Mouse (Mus musculus): ENCODE results near the gene Snap25. TPM values are rescaled to one million over a fixed set of nuclear protein-coding genes. Genes with fewer than 3 reads are reported as not detected.
A peak's percentile ranks its signal among the peaks of the same experiment; 100 is the strongest.

The Snap25 gene
- polyA plus RNA-seq, 1 experiment from 2014 or later, result 0.09 TPM

- no peak overlapping the region for H3K4me2 ChIP-seq (ENCODE audit: low read length)
- no peak for TF ChIP-seq CTCF (IDR thresholded peaks at IDR 0.05; ENCODE audit: low read depth)
- WGBS, result 47% methylated on average over 2 of the region's 2 CpGs
- no peaks in the 10 kb centered on the region for H3K27me3 ChIP-seq (ENCODE audit: insufficient read depth, low read length)
- no peak overlapping the region for H3K27ac ChIP-seq
- H3K36me3 ChIP-seq (ENCODE audit: insufficient read depth, low read length), result no peaks in the 10 kb centered on the region
- H3K4me1 ChIP-seq (replicated peaks; ENCODE audit: insufficient read depth, low read length), result no peaks in the 10 kb centered on the region
- H3K9ac ChIP-seq (ENCODE audit: low read depth, low read length), result no peak overlapping the region
- ATAC-seq (replicated peaks; ENCODE audit: low FRiP score, low read depth) (no peak), DNase-seq (ENCODE audit: low spot score) (no peak)
- H3K4me3 ChIP-seq (replicated peaks; ENCODE audit: low read depth, low read length), result no peak overlapping the region
- no peaks in the 10 kb centered on the region for H3K9me3 ChIP-seq (replicated peaks; ENCODE audit: low read length)
Measured at GRCm38 (mm10) chr2:136798887-136799430, 85.7 kb downstream of the Snap25 start.

DNA sequence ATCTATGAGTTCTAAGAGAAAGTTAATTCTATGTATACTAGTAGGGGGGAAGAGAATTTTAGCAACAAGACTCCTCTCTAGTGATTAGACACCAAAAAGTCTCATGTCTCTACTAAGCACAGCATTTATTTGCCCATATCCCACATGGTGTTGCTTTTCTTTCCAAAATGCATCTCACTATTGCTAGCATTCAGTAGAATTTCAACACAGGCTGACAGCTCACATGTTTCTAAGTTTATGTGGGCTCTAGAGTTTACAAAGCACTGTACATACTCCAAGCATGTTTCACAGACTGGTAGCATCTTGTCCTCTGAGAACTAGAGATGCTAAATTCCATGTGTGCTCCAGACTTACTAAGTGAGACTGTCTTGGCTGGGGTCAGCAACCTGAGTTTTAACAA is 87.8 kb downstream of the Snap25 start:
- ATAC-seq (replicated peaks; ENCODE audit: low FRiP score, low read depth), result no peak
- Histone ChIP-seq H3K9ac (ENCODE audit: low read depth, low read length) (no peak overlapping the region), H3K9me3 (replicated peaks; ENCODE audit: low read length) (no peaks in the 10 kb centered on the region), H3K4me3 (replicated peaks; ENCODE audit: low read depth, low read length) (no peak overlapping the region), H3K27me3 (ENCODE audit: insufficient read depth, low read length) (no peaks in the 10 kb centered on the region), H3K27ac (no peak overlapping the region), H3K4me2 (ENCODE audit: low read length) (no peak overlapping the region), H3K36me3 (ENCODE audit: insufficient read depth, low read length) (no peaks in the 10 kb centered on the region), H3K4me1 (replicated peaks; ENCODE audit: insufficient read depth, low read length) (no peaks in the 10 kb centered on the region)
- TF ChIP-seq CTCF (IDR thresholded peaks at IDR 0.05; ENCODE audit: low read depth), result no peak
- no peak for DNase-seq (ENCODE audit: low spot score)

GRCm38 (mm10) chr2:136802076-136802475 is 88.8 kb downstream of the Snap25 start:
- H3K9ac ChIP-seq (ENCODE audit: low read depth, low read length), result no peak overlapping the region
- WGBS, result 83% methylated on average over 3 of the region's 3 CpGs
- ATAC-seq (replicated peaks; ENCODE audit: low FRiP score, low read depth), result no peak
- H3K4me1 ChIP-seq (replicated peaks; ENCODE audit: insufficient read depth, low read length), result no peaks in the 10 kb centered on the region
- no peak for TF ChIP-seq CTCF (IDR thresholded peaks at IDR 0.05; ENCODE audit: low read depth)
- H3K36me3 ChIP-seq (ENCODE audit: insufficient read depth, low read length), result no peaks in the 10 kb centered on the region
- no peak for DNase-seq (ENCODE audit: low spot score)
- no peaks in the 10 kb centered on the region for H3K27me3 ChIP-seq (ENCODE audit: insufficient read depth, low read length)
- no peak overlapping the region for H3K4me2 ChIP-seq (ENCODE audit: low read length)
- no peaks in the 10 kb centered on the region for H3K9me3 ChIP-seq (replicated peaks; ENCODE audit: low read length)
- H3K4me3 ChIP-seq (replicated peaks; ENCODE audit: low read depth, low read length), result no peak overlapping the region
- H3K27ac ChIP-seq, result no peak overlapping the region

- no peak for TF ChIP-seq CTCF (IDR thresholded peaks at IDR 0.05; ENCODE audit: low read depth)
- no peak overlapping the region for H3K27ac ChIP-seq
- H3K36me3 ChIP-seq (ENCODE audit: insufficient read depth, low read length), result no peaks in the 10 kb centered on the region
- no peak for ATAC-seq (replicated peaks; ENCODE audit: low FRiP score, low read depth)
- H3K4me2 ChIP-seq (ENCODE audit: low read length), result no peak overlapping the region
- H3K4me1 ChIP-seq (replicated peaks; ENCODE audit: insufficient read depth, low read length), result no peaks in the 10 kb centered on the region
- no peaks in the 10 kb centered on the region for H3K27me3 ChIP-seq (ENCODE audit: insufficient read depth, low read length)
- no peak overlapping the region for H3K9ac ChIP-seq (ENCODE audit: low read depth, low read length)
- H3K9me3 ChIP-seq (replicated peaks; ENCODE audit: low read length), result no peaks in the 10 kb centered on the region
- H3K4me3 ChIP-seq (replicated peaks; ENCODE audit: low read depth, low read length), result no peak overlapping the region
- DNase-seq (ENCODE audit: low spot score), result no peak
- 83% methylated on average over 7 of the region's 7 CpGs for WGBS
Measured at GRCm38 (mm10) chr2:136803142-136803541, 89.9 kb downstream of the Snap25 start.

DNA sequence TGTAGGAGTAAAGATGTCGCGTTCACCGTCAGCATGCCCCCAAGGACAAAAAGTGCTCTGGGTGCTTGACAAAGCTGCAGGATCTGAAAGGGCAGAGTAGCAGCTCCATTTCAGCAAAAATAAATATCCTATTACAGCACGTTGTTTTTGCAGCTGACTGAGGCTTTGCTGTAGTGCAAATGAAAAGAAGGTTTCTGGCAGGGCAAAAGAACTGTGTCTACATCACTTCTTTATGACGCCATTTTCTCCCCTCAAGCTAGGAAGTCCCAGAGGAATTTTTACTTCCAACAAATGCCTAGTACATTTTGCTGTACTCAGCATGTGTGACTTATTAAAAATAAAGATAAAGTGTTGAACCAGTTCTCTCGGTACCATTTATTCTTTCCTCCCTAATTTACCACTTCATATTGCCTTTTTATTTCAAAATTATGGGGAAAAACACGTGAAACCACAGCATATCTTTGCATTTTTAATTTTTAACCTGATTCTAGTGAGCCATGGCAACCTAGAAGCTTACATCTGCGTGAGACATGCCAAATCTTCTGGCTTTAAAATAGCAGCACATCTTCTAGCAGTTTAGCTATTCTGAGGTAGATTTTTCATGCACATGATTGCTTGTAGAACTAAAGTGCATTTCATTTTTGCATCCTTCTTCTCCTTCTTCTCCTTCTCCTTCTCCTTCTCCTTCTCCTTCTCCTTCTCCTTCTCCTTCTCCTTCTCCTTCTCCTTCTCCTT is 94.9 kb downstream of the Snap25 start:
- peak; percentile 36 for DNase-seq (ENCODE audit: low spot score)
- Histone ChIP-seq H3K27ac (no peak overlapping the region), H3K4me2 (ENCODE audit: low read length) (no peak overlapping the region), H3K36me3 (ENCODE audit: insufficient read depth, low read length) (no peaks in the 10 kb centered on the region), H3K9me3 (replicated peaks; ENCODE audit: low read length) (no peaks in the 10 kb centered on the region), H3K4me1 (replicated peaks; ENCODE audit: insufficient read depth, low read length) (no peaks in the 10 kb centered on the region), H3K27me3 (ENCODE audit: insufficient read depth, low read length) (no peaks in the 10 kb centered on the region), H3K4me3 (replicated peaks; ENCODE audit: low read depth, low read length) (no peak overlapping the region), H3K9ac (ENCODE audit: low read depth, low read length) (no peak overlapping the region)
- 34% methylated on average over 8 of the region's 8 CpGs for WGBS
- ATAC-seq (replicated peaks; ENCODE audit: low FRiP score, low read depth), result no peak
- TF ChIP-seq CTCF (IDR thresholded peaks at IDR 0.05; ENCODE audit: low read depth), result no peak

- no peaks in the 10 kb centered on the region for H3K9me3 ChIP-seq (replicated peaks; ENCODE audit: low read length)
- H3K4me1 ChIP-seq (replicated peaks; ENCODE audit: insufficient read depth, low read length), result no peaks in the 10 kb centered on the region
- no peak overlapping the region for H3K9ac ChIP-seq (ENCODE audit: low read depth, low read length)
- no peaks in the 10 kb centered on the region for H3K27me3 ChIP-seq (ENCODE audit: insufficient read depth, low read length)
- ATAC-seq (replicated peaks; ENCODE audit: low FRiP score, low read depth) (no peak), DNase-seq (ENCODE audit: low spot score) (no peak)
- 88% methylated on average over 1 of the region's 1 CpGs for WGBS
- no peak for TF ChIP-seq CTCF (IDR thresholded peaks at IDR 0.05; ENCODE audit: low read depth)
- no peaks in the 10 kb centered on the region for H3K36me3 ChIP-seq (ENCODE audit: insufficient read depth, low read length)
- no peak overlapping the region for H3K4me2 ChIP-seq (ENCODE audit: low read length)
- no peak overlapping the region for H3K27ac ChIP-seq
- H3K4me3 ChIP-seq (replicated peaks; ENCODE audit: low read depth, low read length), result no peak overlapping the region
Measured at GRCm38 (mm10) chr2:136811331-136811730, 98.1 kb downstream of the Snap25 start.

Measured in kidney, postnatal 0 days (tissue).